Mouse (Mus musculus): ENCODE measurements around the gene C530008M17Rik. TPM values are rescaled to one million over a fixed set of nuclear protein-coding genes. Genes with fewer than 3 reads are reported as not detected.

The C530008M17Rik gene
- total RNA-seq, 2 experiments from 2014 or later: 89.9 to 92.4 TPM

- no peak for TF ChIP-seq CTCF (conservative IDR thresholded peaks at IDR 0.05)
- no peak overlapping the region for H3K27ac ChIP-seq
- no peak for DNase-seq (ENCODE audit: low spot score in 2 of 2)
- H3K4me3 ChIP-seq: no peak overlapping the region
These were observed 35.6 kb downstream of the C530008M17Rik start for GRCm38 (mm10) chr5:76691706-76692424.

- Histone ChIP-seq H3K4me3 (no peak overlapping the region), H3K27ac (no peak overlapping the region)
- TF ChIP-seq CTCF (conservative IDR thresholded peaks at IDR 0.05): no peak
- no peak for DNase-seq (ENCODE audit: low spot score in 2 of 2)
These were observed 41.2 kb downstream of the C530008M17Rik start for GRCm38 (mm10) chr5:76697536-76697935.

- Histone ChIP-seq H3K27ac (no peak overlapping the region), H3K4me3 (no peak overlapping the region)
- DNase-seq (ENCODE audit: low spot score in 2 of 2): no peak
- no peak for TF ChIP-seq CTCF (conservative IDR thresholded peaks at IDR 0.05)
These were observed 41.9 kb downstream of the C530008M17Rik start for GRCm38 (mm10) chr5:76698187-76698586.

- no peak overlapping the region for H3K27ac ChIP-seq
- no peak for TF ChIP-seq CTCF (conservative IDR thresholded peaks at IDR 0.05)
- DNase-seq (ENCODE audit: low spot score in 2 of 2): no peak
- H3K4me3 ChIP-seq: no peak overlapping the region
These were observed 45.0 kb downstream of the C530008M17Rik start for GRCm38 (mm10) chr5:76701127-76701853.

GRCm38 (mm10) chr5:76702104-76702503 lies 45.8 kb downstream of the C530008M17Rik start:
- Histone ChIP-seq H3K4me3 (peak overlapping the region; percentile 41), H3K27ac (peak overlapping the region; percentile 3; the same call in 1 of the 2 replicates)
- DNase-seq (ENCODE audit: low spot score in 2 of 2): no peak
- TF ChIP-seq CTCF (conservative IDR thresholded peaks at IDR 0.05): no peak

- H3K4me3 ChIP-seq: peak overlapping the region; percentile 41
- no peak for TF ChIP-seq CTCF (conservative IDR thresholded peaks at IDR 0.05)
- H3K27ac ChIP-seq: no peak overlapping the region
- no peak for DNase-seq (ENCODE audit: low spot score in 2 of 2)
These were observed 46.3 kb downstream of the C530008M17Rik start for GRCm38 (mm10) chr5:76702646-76703045.

GRCm38 (mm10) chr5:76705307-76706173 lies 49.2 kb downstream of the C530008M17Rik start:
- no peak for TF ChIP-seq CTCF (conservative IDR thresholded peaks at IDR 0.05)
- Histone ChIP-seq H3K4me3 (no peak overlapping the region), H3K27ac (peak overlapping the region; percentile 32; the same call in 1 of the 2 replicates)
- no peak for DNase-seq (ENCODE audit: low spot score in 2 of 2)

GRCm38 (mm10) chr5:76707072-76707471 lies 50.8 kb downstream of the C530008M17Rik start:
- no peak for DNase-seq (ENCODE audit: low spot score in 2 of 2)
- Histone ChIP-seq H3K4me3 (no peak overlapping the region), H3K27ac (no peak overlapping the region)
- no peak for TF ChIP-seq CTCF (conservative IDR thresholded peaks at IDR 0.05)

GRCm38 (mm10) chr5:76708004-76708403 lies 51.7 kb downstream of the C530008M17Rik start:
- no peak overlapping the region for H3K4me3 ChIP-seq
- peak overlapping the region; percentile 55; the same call in 1 of the 2 replicates for H3K27ac ChIP-seq
- TF ChIP-seq CTCF (conservative IDR thresholded peaks at IDR 0.05): no peak
- no peak for DNase-seq (ENCODE audit: low spot score in 2 of 2)

GRCm38 (mm10) chr5:76713743-76714142 lies 57.4 kb downstream of the C530008M17Rik start:
- no peak for TF ChIP-seq CTCF (conservative IDR thresholded peaks at IDR 0.05)
- DNase-seq (ENCODE audit: low spot score in 2 of 2): no peak
- Histone ChIP-seq H3K4me3 (no peak overlapping the region), H3K27ac (0 out of 2 replicates have a peak overlapping the region, but pooled peaks have one; percentile 6)

GRCm38 (mm10) chr5:76719954-76720353 lies 63.6 kb downstream of the C530008M17Rik start:
- Histone ChIP-seq H3K4me3 (no peak overlapping the region), H3K27ac (no peak overlapping the region)
- no peak for TF ChIP-seq CTCF (conservative IDR thresholded peaks at IDR 0.05)
- no peak for DNase-seq (ENCODE audit: low spot score in 2 of 2)

GRCm38 (mm10) chr5:76724878-76725277 lies 68.6 kb downstream of the C530008M17Rik start:
- Histone ChIP-seq H3K27ac (no peak overlapping the region), H3K4me3 (no peak overlapping the region)
- peak; percentile 62 for TF ChIP-seq CTCF (conservative IDR thresholded peaks at IDR 0.05)
- no peak for DNase-seq (ENCODE audit: low spot score in 2 of 2)
